Mouse (Mus musculus): ENCODE results near the gene Cntnap5a. TPM values are rescaled to one million over a fixed set of nuclear protein-coding genes. Genes with fewer than 3 reads are reported as not detected.
A peak's percentile ranks its signal among the peaks of the same experiment; 100 is the strongest.

Cntnap5a gene
- polyA plus RNA-seq, 2 experiments = not detected

DNA sequence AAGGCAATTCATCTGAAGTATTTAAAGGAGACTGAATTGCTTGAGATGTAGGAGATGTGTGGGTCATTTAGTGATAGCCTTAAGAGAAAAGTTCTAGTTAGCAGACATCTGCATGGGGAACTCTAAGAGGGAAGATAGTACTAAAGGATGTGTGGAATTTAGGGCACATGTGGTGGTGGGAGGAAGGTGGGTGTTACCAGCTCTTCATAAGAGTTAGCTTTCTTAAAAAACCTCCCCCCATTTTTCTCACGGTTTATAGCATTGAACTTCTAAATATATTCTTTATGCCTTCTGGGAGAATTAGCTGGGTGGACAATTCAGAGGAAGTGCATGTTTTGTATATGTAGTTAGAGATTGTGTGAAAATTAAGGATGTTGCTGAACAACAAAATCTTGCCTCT is 725.3 kb downstream of the Cntnap5a start:
- Histone ChIP-seq H3K36me3 (replicated peaks; ENCODE audit: control insufficient read depth, insufficient read depth, low read depth) (no peaks in the 10 kb centered on the region), H3K27ac (no peak overlapping the region), H3K27me3 (ENCODE audit: control insufficient read depth, insufficient read depth, low read length) (no peaks in the 10 kb centered on the region), H3K4me3 (ENCODE audit: insufficient read depth in 1 of 2, low read depth in 2 of 2, low read length in 2 of 2) (no peak overlapping the region), H3K4me2 (ENCODE audit: low read depth) (no peak overlapping the region), H3K4me1 (replicated peaks; ENCODE audit: control insufficient read depth in 2 of 2, insufficient read depth in 2 of 2, low read length in 1 of 2) (no peaks in the 10 kb centered on the region), H3K9me3 (ENCODE audit: control insufficient read depth, low read length) (no peaks in the 10 kb centered on the region), H3K9ac (replicated peaks) (no peak overlapping the region)
- TF ChIP-seq CTCF (IDR thresholded peaks at IDR 0.05; ENCODE audit: low read depth) (no peak), EP300 (IDR thresholded peaks at IDR 0.05; ENCODE audit: low read depth) (no peak)
- DNase-seq (ENCODE audit: low read depth in 3 of 3, low spot score in 3 of 3) (no peak), ATAC-seq (ENCODE audit: insufficient read depth) (no peak)
- WGBS (ENCODE audit: insufficient replicate concordance) = 52% methylated on average over 1 of the region's 1 CpGs

DNA sequence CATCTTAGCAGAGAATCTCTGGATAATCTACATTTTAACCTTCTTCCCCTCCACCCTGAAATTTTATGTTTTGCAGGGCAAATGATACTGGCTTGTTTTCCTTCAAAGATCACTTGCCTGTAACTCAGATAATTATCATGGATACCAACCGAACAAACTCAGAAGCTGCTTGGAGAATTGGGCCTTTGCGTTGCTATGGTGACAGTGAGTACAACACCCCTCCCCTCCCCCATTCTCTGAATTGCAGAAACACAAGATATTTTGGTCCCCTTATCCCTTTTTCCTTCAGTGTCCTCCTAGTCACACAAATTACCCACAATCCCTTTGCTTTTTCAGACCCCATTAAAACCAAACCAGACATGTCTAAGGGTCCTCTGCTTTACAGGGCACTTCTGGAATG is 743.8 kb downstream of the Cntnap5a start:
- Histone ChIP-seq H3K9ac (replicated peaks) (no peak overlapping the region), H3K4me1 (replicated peaks; ENCODE audit: control insufficient read depth in 2 of 2, insufficient read depth in 2 of 2, low read length in 1 of 2) (no peaks in the 10 kb centered on the region), H3K27ac (no peak overlapping the region), H3K4me3 (ENCODE audit: insufficient read depth in 1 of 2, low read depth in 2 of 2, low read length in 2 of 2) (no peak overlapping the region), H3K4me2 (ENCODE audit: low read depth) (no peak overlapping the region), H3K27me3 (ENCODE audit: control insufficient read depth, insufficient read depth, low read length) (no peaks in the 10 kb centered on the region), H3K36me3 (replicated peaks; ENCODE audit: control insufficient read depth, insufficient read depth, low read depth) (no peaks in the 10 kb centered on the region), H3K9me3 (ENCODE audit: control insufficient read depth, low read length) (no peaks in the 10 kb centered on the region)
- DNase-seq (ENCODE audit: low read depth in 3 of 3, low spot score in 3 of 3) (no peak), ATAC-seq (ENCODE audit: insufficient read depth) (no peak)
- TF ChIP-seq CTCF (IDR thresholded peaks at IDR 0.05; ENCODE audit: low read depth) (no peak), EP300 (IDR thresholded peaks at IDR 0.05; ENCODE audit: low read depth) (no peak)
- 60% methylated on average over 2 of the region's 2 CpGs for WGBS (ENCODE audit: insufficient replicate concordance)

DNA sequence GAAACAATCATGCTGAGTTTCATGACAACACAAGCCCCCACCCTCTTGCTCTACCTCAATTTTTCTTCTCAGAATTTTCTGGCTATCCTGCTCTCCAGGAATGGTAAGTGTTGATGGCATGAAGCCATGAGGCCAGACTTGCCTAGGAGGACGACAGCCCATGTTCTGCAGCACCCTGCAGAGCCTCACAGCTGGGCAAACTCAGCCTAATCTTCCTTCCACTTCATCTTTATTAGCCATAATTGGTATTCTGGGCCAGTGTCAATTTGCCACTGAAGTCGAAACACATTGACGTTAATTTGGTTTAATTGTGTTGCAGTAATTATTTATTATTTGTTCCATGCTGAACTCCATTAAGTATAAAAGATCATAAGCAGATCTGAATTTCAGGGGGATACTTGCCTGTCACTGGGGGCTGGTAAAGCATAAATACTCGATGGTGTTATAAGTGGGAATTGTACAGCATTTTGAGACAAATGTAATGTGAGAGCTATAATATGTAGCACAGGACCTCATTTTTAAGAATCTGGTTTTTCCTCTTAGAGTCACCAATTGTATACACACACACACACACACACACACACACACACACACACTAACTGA is 770.7 kb downstream of the Cntnap5a start:
- H3K4me2 ChIP-seq (ENCODE audit: low read depth) = no peak overlapping the region
- H3K4me1 ChIP-seq (replicated peaks; ENCODE audit: control insufficient read depth in 2 of 2, insufficient read depth in 2 of 2, low read length in 1 of 2) = no peaks in the 10 kb centered on the region
- no peaks in the 10 kb centered on the region for H3K36me3 ChIP-seq (replicated peaks; ENCODE audit: control insufficient read depth, insufficient read depth, low read depth)
- H3K9me3 ChIP-seq (ENCODE audit: control insufficient read depth, low read length) = no peaks in the 10 kb centered on the region
- TF ChIP-seq CTCF (IDR thresholded peaks at IDR 0.05; ENCODE audit: low read depth) = no peak
- TF ChIP-seq EP300 (IDR thresholded peaks at IDR 0.05; ENCODE audit: low read depth) = no peak
- DNase-seq (ENCODE audit: low read depth in 3 of 3, low spot score in 3 of 3) (no peak), ATAC-seq (ENCODE audit: insufficient read depth) (no peak)
- no peak overlapping the region for H3K4me3 ChIP-seq (ENCODE audit: insufficient read depth in 1 of 2, low read depth in 2 of 2, low read length in 2 of 2)
- H3K27me3 ChIP-seq (ENCODE audit: control insufficient read depth, insufficient read depth, low read length) = no peaks in the 10 kb centered on the region
- H3K9ac ChIP-seq (replicated peaks) = no peak overlapping the region
- no peak overlapping the region for H3K27ac ChIP-seq
- 55% methylated on average over 4 of the region's 4 CpGs for WGBS (ENCODE audit: insufficient replicate concordance)

DNA sequence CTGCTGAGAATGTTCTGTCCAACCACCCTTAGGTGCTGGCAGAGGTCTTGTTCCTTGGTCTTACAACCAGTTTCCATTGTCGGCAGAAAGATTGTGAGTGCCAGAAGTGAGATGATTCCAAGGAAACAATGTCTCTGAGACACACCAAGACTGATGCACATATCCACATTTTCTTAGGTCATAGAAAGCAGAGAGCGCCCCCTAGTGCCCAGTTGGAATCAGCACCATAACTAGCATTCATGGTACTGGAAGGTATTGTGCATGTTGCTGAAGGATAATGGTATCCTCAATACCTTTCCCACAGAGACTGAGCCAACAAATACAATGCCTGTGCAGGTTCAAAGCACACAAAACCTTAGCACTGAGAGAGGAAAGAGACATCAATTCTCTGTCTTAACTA is 793.1 kb downstream of the Cntnap5a start:
- no peaks in the 10 kb centered on the region for H3K9me3 ChIP-seq (ENCODE audit: control insufficient read depth, low read length)
- H3K27ac ChIP-seq = no peak overlapping the region
- H3K4me1 ChIP-seq (replicated peaks; ENCODE audit: control insufficient read depth in 2 of 2, insufficient read depth in 2 of 2, low read length in 1 of 2) = no peaks in the 10 kb centered on the region
- H3K9ac ChIP-seq (replicated peaks) = no peak overlapping the region
- H3K36me3 ChIP-seq (replicated peaks; ENCODE audit: control insufficient read depth, insufficient read depth, low read depth) = no peaks in the 10 kb centered on the region
- H3K4me2 ChIP-seq (ENCODE audit: low read depth) = no peak overlapping the region
- H3K4me3 ChIP-seq (ENCODE audit: insufficient read depth in 1 of 2, low read depth in 2 of 2, low read length in 2 of 2) = no peak overlapping the region
- ATAC-seq (ENCODE audit: insufficient read depth) (no peak), DNase-seq (ENCODE audit: low read depth in 3 of 3, low spot score in 3 of 3) (no peak)
- WGBS (ENCODE audit: insufficient replicate concordance) = 28% methylated on average over 2 of the region's 2 CpGs
- TF ChIP-seq CTCF (IDR thresholded peaks at IDR 0.05; ENCODE audit: low read depth) (peak; percentile 57), EP300 (IDR thresholded peaks at IDR 0.05; ENCODE audit: low read depth) (no peak)
- no peaks in the 10 kb centered on the region for H3K27me3 ChIP-seq (ENCODE audit: control insufficient read depth, insufficient read depth, low read length)

DNA sequence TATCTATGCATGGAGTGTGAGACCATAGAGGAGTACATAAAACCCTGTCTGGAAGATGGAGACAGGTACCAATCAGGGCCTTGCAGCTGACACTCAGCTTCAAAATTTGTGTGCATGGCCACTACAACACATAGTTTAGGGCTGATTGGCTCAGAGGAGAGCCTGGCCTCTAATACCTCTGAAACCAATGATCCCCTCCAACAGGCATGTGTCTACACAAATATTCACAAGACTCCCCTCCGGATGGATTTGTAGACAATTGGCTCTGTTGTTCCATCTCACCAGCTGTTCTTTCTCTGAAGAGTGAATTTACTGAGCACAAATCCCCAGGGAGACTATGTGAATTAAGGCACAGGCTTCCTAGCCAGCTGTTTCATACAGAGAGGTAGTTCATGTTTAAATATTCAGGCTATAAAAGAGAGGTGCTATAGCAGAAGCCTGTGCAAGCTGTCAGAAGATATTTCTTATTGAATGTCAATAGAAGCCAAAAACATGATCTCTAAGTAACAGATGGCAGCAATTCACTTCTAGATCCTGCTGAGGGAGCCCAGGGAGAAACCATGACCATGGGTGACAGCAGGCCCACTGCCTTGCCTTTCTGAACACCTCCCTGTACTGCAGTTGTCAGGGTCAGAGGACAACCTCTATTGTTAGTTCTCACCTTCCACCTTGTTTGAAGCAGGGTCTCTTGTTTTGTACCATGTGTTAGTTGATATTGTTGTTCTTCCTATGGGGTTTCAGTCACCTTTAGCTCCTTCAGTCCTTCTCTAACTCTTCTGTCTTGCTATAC is 804.4 kb downstream of the Cntnap5a start:
- no peak overlapping the region for H3K4me3 ChIP-seq (ENCODE audit: insufficient read depth in 1 of 2, low read depth in 2 of 2, low read length in 2 of 2)
- no peak overlapping the region for H3K27ac ChIP-seq
- WGBS (ENCODE audit: insufficient replicate concordance) = 73% methylated on average over 1 of the region's 1 CpGs
- no peaks in the 10 kb centered on the region for H3K36me3 ChIP-seq (replicated peaks; ENCODE audit: control insufficient read depth, insufficient read depth, low read depth)
- no peak overlapping the region for H3K9ac ChIP-seq (replicated peaks)
- H3K27me3 ChIP-seq (ENCODE audit: control insufficient read depth, insufficient read depth, low read length) = no peaks in the 10 kb centered on the region
- TF ChIP-seq EP300 (IDR thresholded peaks at IDR 0.05; ENCODE audit: low read depth) (no peak), CTCF (IDR thresholded peaks at IDR 0.05; ENCODE audit: low read depth) (no peak)
- ATAC-seq (ENCODE audit: insufficient read depth) = no peak
- no peak overlapping the region for H3K4me2 ChIP-seq (ENCODE audit: low read depth)
- H3K4me1 ChIP-seq (replicated peaks; ENCODE audit: control insufficient read depth in 2 of 2, insufficient read depth in 2 of 2, low read length in 1 of 2) = no peaks in the 10 kb centered on the region
- no peaks in the 10 kb centered on the region for H3K9me3 ChIP-seq (ENCODE audit: control insufficient read depth, low read length)
- no peak for DNase-seq (ENCODE audit: low read depth in 3 of 3, low spot score in 3 of 3)
